Mouse (Mus musculus) G1E (cell line): ENCODE data around the gene Cnr1.

Experiments
- CTCF ChIP-seq: IDR thresholded peaks from 2 replicates; pipeline ENCODE4 v1.5.1; 2012; ENCODE audit warnings: low read depth, low read length, inconsistent platforms, mixed read lengths
- POLR2AphosphoS5 ChIP-seq: IDR thresholded peaks from 2 replicates; pipeline ENCODE4 v1.6.1; 2012; ENCODE audit warnings: low read depth, low read length, inconsistent platforms; ENCODE audit not compliant: insufficient replicate concordance
- TAL1 ChIP-seq: conservative IDR thresholded peaks from 2 replicates; pipeline ENCODE4 v1.6.1; 2012; ENCODE audit warnings: low read depth, low read length, inconsistent platforms, mixed read lengths

GRCm38 (mm10) chr4:33889976-33890375, 34.4 kb upstream of the Cnr1 start:
- no peak for TF ChIP-seq CTCF
- TF ChIP-seq TAL1 = no peak
- TF ChIP-seq POLR2AphosphoS5 = no peak
